Mouse (Mus musculus): ENCODE measurements around the gene Hist1h4c. TPM values are rescaled to one million over a fixed set of nuclear protein-coding genes. Genes with fewer than 3 reads are reported as not detected.
"Not testable (repeated sequence)": the region's sequence is repeated elsewhere in the genome, so short reads cannot be mapped to it uniquely, and the experiment has no call there.

Hist1h4c gene
- polyA plus RNA-seq, 1 experiment from 2014 or later: 2.8 TPM

DNA sequence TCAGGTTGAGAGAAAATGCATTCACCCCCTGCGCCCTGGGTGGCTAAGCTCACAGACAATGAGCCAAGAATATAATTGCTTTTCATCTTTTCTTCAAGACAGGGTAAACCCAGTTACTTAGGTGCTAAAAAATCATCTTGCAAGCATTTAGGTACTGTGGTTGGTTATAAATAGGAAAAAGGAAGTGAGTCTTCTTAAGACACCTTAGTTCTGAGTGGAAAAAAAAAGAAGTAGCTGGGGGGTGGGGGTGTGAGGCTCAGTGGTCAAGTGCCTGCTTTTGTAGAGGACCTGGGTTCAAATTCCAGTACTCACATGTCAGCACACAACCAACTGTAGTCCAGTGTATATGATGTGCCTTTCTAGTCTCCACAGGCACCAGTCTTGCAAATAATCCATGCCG lies 9.3 kb downstream of the Hist1h4c start:
- Histone ChIP-seq H3K4me3 (replicated peaks) (no peak overlapping the region), H3K27ac (replicated peaks) (no peak overlapping the region), H3K27me3 (replicated peaks) (no peaks in the 10 kb centered on the region), H3K9ac (replicated peaks) (no peak overlapping the region), H3K36me3 (no peaks in the 10 kb centered on the region), H3K4me1 (peaks cover 14% of the 10 kb centered on the region), H3K4me2 (no peak overlapping the region), H3K9me3 (replicated peaks) (no peaks in the 10 kb centered on the region)
- ATAC-seq (ENCODE audit: low FRiP score): no peak
- WGBS: 96% methylated on average over 2 of the region's 2 CpGs

- H3K4me3 ChIP-seq (replicated peaks): no peak overlapping the region
- no peaks in the 10 kb centered on the region for H3K9me3 ChIP-seq (replicated peaks)
- no peak for ATAC-seq (ENCODE audit: low FRiP score)
- H3K27ac ChIP-seq (replicated peaks): no peak overlapping the region
- WGBS: 93% methylated on average over 7 of the region's 7 CpGs
- H3K36me3 ChIP-seq: no peaks in the 10 kb centered on the region
- H3K4me2 ChIP-seq: no peak overlapping the region
- no peaks in the 10 kb centered on the region for H3K27me3 ChIP-seq (replicated peaks)
- no peak overlapping the region for H3K9ac ChIP-seq (replicated peaks)
- peaks cover 17% of the 10 kb centered on the region for H3K4me1 ChIP-seq
Observed at GRCm38 (mm10) chr13:23687907-23688306, 10.3 kb downstream of the Hist1h4c start.

DNA sequence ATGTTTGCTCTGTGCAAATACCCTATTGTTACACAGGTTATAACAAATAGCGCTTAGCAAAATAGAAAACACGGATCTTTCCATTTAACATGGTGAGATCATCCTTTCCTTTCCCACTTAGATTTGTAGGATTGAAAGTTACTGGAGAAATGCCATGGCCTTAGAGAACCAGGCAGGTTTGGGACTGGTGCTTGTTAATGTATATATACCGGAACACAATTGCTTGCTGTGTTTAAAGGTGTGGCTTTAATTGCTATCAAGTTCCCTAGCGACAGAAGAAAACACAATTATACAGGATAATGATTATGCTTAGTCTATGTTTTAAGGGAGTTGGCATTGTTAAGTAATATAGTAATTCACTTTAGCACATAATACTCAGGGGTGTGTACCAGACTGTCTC lies 11.1 kb downstream of the Hist1h4c start:
- H3K4me2 ChIP-seq: no peak overlapping the region
- H3K36me3 ChIP-seq: no peaks in the 10 kb centered on the region
- no peaks in the 10 kb centered on the region for H3K27me3 ChIP-seq (replicated peaks)
- WGBS: 86% methylated on average over 4 of the region's 4 CpGs
- no peak overlapping the region for H3K4me3 ChIP-seq (replicated peaks)
- no peak overlapping the region for H3K9ac ChIP-seq (replicated peaks)
- H3K27ac ChIP-seq (replicated peaks): no peak overlapping the region
- no peaks in the 10 kb centered on the region for H3K9me3 ChIP-seq (replicated peaks)
- no peak for ATAC-seq (ENCODE audit: low FRiP score)
- H3K4me1 ChIP-seq: peaks cover 21% of the 10 kb centered on the region

DNA sequence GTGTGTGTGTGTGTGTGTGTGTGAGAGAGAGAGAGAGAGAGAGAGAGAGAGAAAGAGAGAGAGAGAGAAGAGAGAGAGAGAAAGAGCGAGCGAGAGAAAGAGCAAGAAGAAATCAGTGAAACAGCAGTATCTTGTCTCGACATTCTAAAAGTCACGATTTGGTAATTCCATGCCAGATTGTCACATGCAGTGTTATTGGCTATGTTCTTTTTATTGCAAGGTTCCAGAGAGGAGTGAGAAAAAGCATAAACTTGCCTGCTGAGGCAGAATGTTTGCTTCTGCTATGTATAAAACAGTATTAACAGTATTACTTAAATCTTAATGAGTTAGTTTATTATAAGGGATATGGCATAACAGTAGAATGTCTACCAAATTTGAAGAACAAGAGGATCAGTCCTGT lies 12.3 kb downstream of the Hist1h4c start:
- Histone ChIP-seq H3K4me1 (peaks cover 21% of the 10 kb centered on the region), H3K9me3 (replicated peaks) (no peaks in the 10 kb centered on the region), H3K4me3 (replicated peaks) (peak overlapping the region; percentile 47), H3K9ac (replicated peaks) (0 out of 2 replicates have a peak overlapping the region, but pooled peaks have one; percentile 62), H3K4me2 (peak overlapping the region; percentile 78), H3K27me3 (replicated peaks) (no peaks in the 10 kb centered on the region), H3K27ac (replicated peaks) (peak overlapping the region; percentile 93; the same call in 1 of the 2 replicates), H3K36me3 (no peaks in the 10 kb centered on the region)
- no peak for ATAC-seq (ENCODE audit: low FRiP score)
- WGBS: 30% methylated on average over 4 of the region's 4 CpGs

- H3K27me3 ChIP-seq (replicated peaks): no peaks in the 10 kb centered on the region
- H3K4me2 ChIP-seq: peak overlapping the region; percentile 78
- H3K27ac ChIP-seq (replicated peaks): peak overlapping the region; percentile 93
- ATAC-seq (ENCODE audit: low FRiP score): no peak
- no peaks in the 10 kb centered on the region for H3K9me3 ChIP-seq (replicated peaks)
- H3K4me3 ChIP-seq (replicated peaks): peak overlapping the region; percentile 47
- H3K9ac ChIP-seq (replicated peaks): peak overlapping the region; percentile 62
- H3K36me3 ChIP-seq: no peaks in the 10 kb centered on the region
- peaks cover 21% of the 10 kb centered on the region for H3K4me1 ChIP-seq
- WGBS: 5% methylated on average over 15 of the region's 15 CpGs
Observed at GRCm38 (mm10) chr13:23685121-23685861, 13.0 kb downstream of the Hist1h4c start.

DNA sequence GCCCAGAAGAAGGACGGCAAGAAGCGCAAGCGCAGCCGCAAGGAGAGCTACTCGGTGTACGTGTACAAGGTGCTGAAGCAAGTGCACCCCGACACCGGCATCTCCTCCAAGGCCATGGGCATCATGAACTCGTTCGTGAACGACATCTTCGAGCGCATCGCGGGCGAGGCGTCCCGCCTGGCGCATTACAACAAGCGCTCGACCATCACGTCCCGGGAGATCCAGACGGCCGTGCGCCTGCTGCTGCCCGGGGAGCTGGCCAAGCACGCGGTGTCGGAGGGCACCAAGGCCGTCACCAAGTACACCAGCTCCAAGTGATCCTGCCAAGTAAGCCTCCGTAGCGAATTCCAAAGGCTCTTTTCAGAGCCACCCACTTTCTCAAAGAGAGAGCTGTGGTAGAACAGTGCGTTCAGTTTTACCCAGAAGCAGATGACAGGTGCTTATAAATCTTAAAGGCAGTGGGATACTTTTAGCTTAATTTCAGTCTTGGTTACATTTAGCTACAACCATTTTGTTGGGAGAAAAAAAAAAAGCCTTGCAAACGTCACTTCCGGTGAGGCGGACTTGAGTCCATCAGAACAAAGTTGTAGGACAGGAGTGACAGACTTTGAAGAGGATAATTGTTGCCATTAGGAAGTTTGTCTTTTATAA lies 13.8 kb downstream of the Hist1h4c start:
- ATAC-seq (ENCODE audit: low FRiP score): peak; percentile 33
- not testable (repeated sequence) for H3K9me3 ChIP-seq (replicated peaks); H3K27me3 ChIP-seq (replicated peaks); H3K36me3 ChIP-seq
- Histone ChIP-seq H3K27ac (replicated peaks) (peak overlapping the region; percentile 93), H3K4me2 (peak overlapping the region; percentile 78), H3K4me1 (peaks cover 21% of the 10 kb centered on the region), H3K4me3 (replicated peaks) (peak overlapping the region; percentile 47), H3K9ac (replicated peaks) (peak overlapping the region; percentile 62)
- under 1% methylated on average over 20 of the region's 37 CpGs for WGBS

DNA sequence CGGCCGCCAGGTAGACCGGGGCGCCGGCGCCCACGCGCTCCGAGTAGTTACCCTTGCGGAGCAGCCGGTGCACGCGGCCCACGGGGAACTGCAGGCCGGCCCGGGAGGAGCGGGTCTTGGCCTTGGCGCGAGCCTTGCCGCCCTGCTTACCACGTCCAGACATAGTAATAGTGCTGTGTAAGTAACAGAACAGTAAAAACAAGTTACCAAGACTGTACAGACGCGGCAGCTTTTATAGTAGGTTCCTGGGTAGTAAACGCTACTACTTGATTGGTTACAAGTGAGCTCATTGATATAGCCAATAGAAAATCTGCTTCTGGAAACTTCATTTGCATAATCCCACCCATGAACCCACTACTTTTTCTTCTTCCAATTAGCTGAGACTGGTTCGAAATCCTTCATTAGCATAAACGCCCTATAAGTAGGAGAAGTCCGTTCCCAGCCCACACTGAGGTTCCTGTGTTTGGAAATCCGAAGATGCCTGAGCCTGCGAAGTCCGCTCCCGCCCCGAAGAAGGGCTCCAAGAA lies 14.4 kb downstream of the Hist1h4c start, which contains the start of the genes Hist1h2ac and Hist1h2bc:
Hist1h2ac (minus strand) TSS at position 194 of the 527 bp plus-strand sequence.
Hist1h2bc (plus strand) TSS at position 445 of the 527 bp plus-strand sequence.
- Histone ChIP-seq H3K4me2 (peak within 1 kb of the TSS; percentile 78), H3K4me3 (replicated peaks) (peak within 1 kb of the TSS; percentile 47), H3K9ac (replicated peaks) (peak within 1 kb of the TSS; percentile 62), H3K27ac (replicated peaks) (peak within 1 kb of the TSS; percentile 93), H3K4me1 (peaks cover 21% of the 10 kb centered on the region), H3K9me3 (replicated peaks) (no peaks in the 10 kb centered on the region), H3K27me3 (replicated peaks) (no peaks in the 10 kb centered on the region), H3K36me3 (no peaks in the 10 kb centered on the region)
- under 1% methylated on average over 32 of the region's 32 CpGs for WGBS
- ATAC-seq (ENCODE audit: low FRiP score): peak; percentile 99

GRCm38 (mm10) chr13:23682947-23683754 lies 15.1 kb downstream of the Hist1h4c start:
- ATAC-seq (ENCODE audit: low FRiP score): peak; percentile 62
- Histone ChIP-seq H3K4me3 (replicated peaks) (peak overlapping the region; percentile 47), H3K4me1 (peaks cover 21% of the 10 kb centered on the region), H3K27ac (replicated peaks) (peak overlapping the region; percentile 89), H3K4me2 (peak overlapping the region; percentile 78), H3K9ac (replicated peaks) (peak overlapping the region; percentile 45)
- not testable (repeated sequence) for H3K36me3 ChIP-seq; H3K9me3 ChIP-seq (replicated peaks); H3K27me3 ChIP-seq (replicated peaks)
- 11% methylated on average over 14 of the region's 30 CpGs for WGBS

DNA sequence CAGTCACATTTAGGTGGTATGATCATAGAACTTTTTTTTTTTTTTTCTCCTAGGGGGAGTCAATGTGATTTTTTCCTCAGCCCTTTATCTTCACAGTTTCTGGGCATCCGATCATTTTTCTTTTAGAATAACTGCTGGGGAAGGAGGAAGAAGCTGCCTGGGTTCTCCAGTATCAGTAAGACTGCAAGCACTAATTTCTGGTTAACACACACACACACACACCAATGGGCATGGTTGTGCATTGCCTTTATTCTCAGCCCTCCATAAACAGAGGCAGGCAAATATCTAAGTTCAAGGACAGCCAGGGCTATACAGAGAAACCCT lies 15.7 kb downstream of the Hist1h4c start:
- ATAC-seq (ENCODE audit: low FRiP score): no peak
- H3K9ac ChIP-seq (replicated peaks): peak overlapping the region; percentile 45; the same call in 1 of the 2 replicates
- H3K27me3 ChIP-seq (replicated peaks): no peaks in the 10 kb centered on the region
- peak overlapping the region; percentile 78 for H3K4me2 ChIP-seq
- peaks cover 21% of the 10 kb centered on the region for H3K4me1 ChIP-seq
- peak overlapping the region; percentile 89; the same call in 1 of the 2 replicates for H3K27ac ChIP-seq (replicated peaks)
- no peaks in the 10 kb centered on the region for H3K9me3 ChIP-seq (replicated peaks)
- 70% methylated on average over 1 of the region's 1 CpGs for WGBS
- H3K4me3 ChIP-seq (replicated peaks): peak overlapping the region; percentile 47
- no peaks in the 10 kb centered on the region for H3K36me3 ChIP-seq

DNA sequence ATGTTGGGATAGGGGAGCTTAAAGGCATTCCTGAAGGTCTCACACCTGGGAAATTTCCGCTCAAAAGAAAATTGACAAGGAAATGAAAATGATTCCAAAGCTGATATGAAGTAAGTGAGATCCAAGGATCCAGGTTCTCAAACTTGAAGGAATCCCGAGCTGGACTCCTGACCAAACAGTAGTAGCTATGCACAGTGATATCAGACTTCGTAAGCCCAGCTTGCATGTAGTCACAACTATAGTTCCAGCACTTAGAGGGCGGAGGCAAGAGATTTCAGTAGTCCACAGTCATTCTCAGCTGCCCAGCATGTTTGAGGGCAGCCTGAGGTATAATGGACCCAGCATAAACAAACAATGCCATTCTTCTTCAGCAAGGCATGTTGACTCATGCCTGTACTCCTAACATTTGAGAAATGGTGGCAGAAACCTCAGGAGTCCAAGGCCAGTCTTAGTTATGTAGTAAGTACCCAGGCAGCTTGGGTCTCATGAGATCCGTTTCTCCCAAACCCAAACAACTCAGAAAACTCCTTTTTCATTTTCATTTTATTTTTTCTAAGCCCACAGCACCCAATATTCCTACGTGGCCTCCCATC lies 16.2 kb downstream of the Hist1h4c start:
- H3K4me3 ChIP-seq (replicated peaks): no peak overlapping the region
- H3K4me1 ChIP-seq: peaks cover 21% of the 10 kb centered on the region
- H3K27me3 ChIP-seq (replicated peaks): no peaks in the 10 kb centered on the region
- no peak overlapping the region for H3K27ac ChIP-seq (replicated peaks)
- no peaks in the 10 kb centered on the region for H3K36me3 ChIP-seq
- no peak overlapping the region for H3K9ac ChIP-seq (replicated peaks)
- peak overlapping the region; percentile 78; the same call in 1 of the 2 replicates for H3K4me2 ChIP-seq
- no peak for ATAC-seq (ENCODE audit: low FRiP score)
- no peaks in the 10 kb centered on the region for H3K9me3 ChIP-seq (replicated peaks)
- WGBS: 87% methylated on average over 6 of the region's 6 CpGs

GRCm38 (mm10) chr13:23662536-23662935 lies 35.7 kb downstream of the Hist1h4c start:
- 74% methylated on average over 3 of the region's 3 CpGs for WGBS
- no peaks in the 10 kb centered on the region for H3K36me3 ChIP-seq
- no peak overlapping the region for H3K4me3 ChIP-seq (replicated peaks)
- no peak overlapping the region for H3K9ac ChIP-seq (replicated peaks)
- no peak overlapping the region for H3K4me2 ChIP-seq
- no peak for ATAC-seq (ENCODE audit: low FRiP score)
- no peak overlapping the region for H3K27ac ChIP-seq (replicated peaks)
- H3K9me3 ChIP-seq (replicated peaks): no peaks in the 10 kb centered on the region
- no peaks in the 10 kb centered on the region for H3K4me1 ChIP-seq
- no peaks in the 10 kb centered on the region for H3K27me3 ChIP-seq (replicated peaks)
